Mouse (Mus musculus) cerebellum, adult 9-11 months (tissue): ENCODE measurements around the gene Phb2.

Experiments used
- DNase-seq: peaks from one replicate; pipeline ENCODE4 v3.0.0; 2022

Gene Phb2

GRCm38 (mm10) chr6:124724472-124724871 is 12.3 kb downstream of the Phb2 start:
- DNase-seq: no peak

- DNase-seq: no peak
Observed at GRCm38 (mm10) chr6:124728621-124729020, 16.5 kb downstream of the Phb2 start.

GRCm38 (mm10) chr6:124729850-124730705 is 17.9 kb downstream of the Phb2 start:
- DNase-seq: no peak

GRCm38 (mm10) chr6:124731038-124731437 is 18.9 kb downstream of the Phb2 start:
- DNase-seq: no peak

GRCm38 (mm10) chr6:124732476-124733370 is 20.6 kb downstream of the Phb2 start:
- no peak for DNase-seq

GRCm38 (mm10) chr6:124734417-124734816 is 22.3 kb downstream of the Phb2 start:
- no peak for DNase-seq

GRCm38 (mm10) chr6:124737040-124737439 is 24.9 kb downstream of the Phb2 start:
- DNase-seq: no peak

GRCm38 (mm10) chr6:124738511-124739023 is 26.4 kb downstream of the Phb2 start, which contains the start of gene Ptpn6:
Ptpn6 (minus strand) TSS chr6:124738714.
- DNase-seq: peak; percentile 59

- DNase-seq: peak; percentile 53
Observed at GRCm38 (mm10) chr6:124739231-124739796, 27.2 kb downstream of the Phb2 start.

GRCm38 (mm10) chr6:124740211-124740887 is 28.2 kb downstream of the Phb2 start:
- peak; percentile 73 for DNase-seq

GRCm38 (mm10) chr6:124740888-124741761 is 29.0 kb downstream of the Phb2 start, which contains the start of gene Grcc10:
Grcc10 (minus strand) TSS chr6:124741374.
- DNase-seq: peak; percentile 92

- DNase-seq: no peak
Observed at GRCm38 (mm10) chr6:124741842-124742241, 29.7 kb downstream of the Phb2 start.

- peak; percentile 72 for DNase-seq
Observed at GRCm38 (mm10) chr6:124742839-124743514, 30.8 kb downstream of the Phb2 start.

GRCm38 (mm10) chr6:124743647-124744046 is 31.5 kb downstream of the Phb2 start:
- DNase-seq: peak; percentile 66

GRCm38 (mm10) chr6:124744755-124745321 is 32.7 kb downstream of the Phb2 start:
- peak; percentile 86 for DNase-seq

- DNase-seq: peak; percentile 97
Observed at GRCm38 (mm10) chr6:124745490-124746295, 33.6 kb downstream of the Phb2 start.

- DNase-seq: no peak
Observed at GRCm38 (mm10) chr6:124746296-124746605, 34.1 kb downstream of the Phb2 start.

GRCm38 (mm10) chr6:124746654-124747632 is 34.8 kb downstream of the Phb2 start:
- DNase-seq: peak; percentile 67
